Mouse (Mus musculus) liver, postnatal 0 days (tissue): ENCODE measurements around the gene Ms4a13. TPM values are rescaled to one million over a fixed set of nuclear protein-coding genes. Genes with fewer than 3 reads are reported as not detected.

ENCODE experiments used
- ATAC-seq: fragments of 200-750 bp; cut with Nextera tagmentation; 2 replicates; pipeline ENCODE4 v1.8.0; 2017; ENCODE audit warnings: mild to moderate bottlenecking, moderate library complexity
- DNase-seq: peaks from one replicate; pipeline ENCODE4 v3.0.0-alpha.2; 2016
- H3K27ac ChIP-seq: fragments of 300-500 bp; sonication (generic); 2 replicates; pipeline ENCODE4 v1.5.1; 2014; ENCODE audit warnings: antibody characterized with exemption, moderate library complexity, mild to moderate bottlenecking, low read depth
- H3K27me3 ChIP-seq: fragments of 300-500 bp; sonication (generic); 2 replicates; pipeline ENCODE4 v1.6.1; 2014; ENCODE audit warnings: low read length, control low read depth, mixed read lengths; ENCODE audit not compliant: insufficient read depth
- H3K36me3 ChIP-seq: fragments of 300-500 bp; sonication (generic); replicated peaks from 2 replicates; pipeline ENCODE4 v1.6.1; 2014; ENCODE audit warnings: mild to moderate bottlenecking, control low read depth, low read length, moderate library complexity, mixed read lengths; ENCODE audit not compliant: insufficient read depth
- H3K4me1 ChIP-seq: fragments of 300-500 bp; sonication (generic); 2 replicates; pipeline ENCODE4 v1.6.1; 2014; ENCODE audit warnings: antibody characterized with exemption, mild to moderate bottlenecking, control low read depth; ENCODE audit not compliant: insufficient read depth
- H3K4me2 ChIP-seq: fragments of 300-500 bp; sonication (generic); 2 replicates; pipeline ENCODE4 v1.6.1; 2014; ENCODE audit warnings: low read depth, mild to moderate bottlenecking, low read length, moderate library complexity, mixed read lengths
- H3K4me3 ChIP-seq: fragments of 300-500 bp; sonication (generic); 2 replicates; pipeline ENCODE4 v1.5.1; 2014; ENCODE audit warnings: low read depth, low read length
- H3K9ac ChIP-seq: fragments of 300-500 bp; sonication (generic); replicated peaks from 2 replicates; pipeline ENCODE4 v1.6.1; 2014; ENCODE audit warnings: mild to moderate bottlenecking, moderate library complexity
- H3K9me3 ChIP-seq: fragments of 300-500 bp; sonication (generic); 2 replicates; pipeline ENCODE4 v1.6.1; 2016; ENCODE audit warnings: mild to moderate bottlenecking, control low read depth, low read length, mixed read lengths
- CTCF ChIP-seq: sonication (generic); IDR thresholded peaks from 2 replicates; pipeline ENCODE4 v1.5.1; 2016; ENCODE audit warnings: antibody characterized with exemption, low read depth
- EP300 ChIP-seq: IDR thresholded peaks from 2 replicates; pipeline ENCODE4 v1.6.1; 2016; ENCODE audit warnings: antibody characterized with exemption, low read depth, mild to moderate bottlenecking
- WGBS: fragments of 180-500 bp; shearing (Covaris S2); extraction: QIAGEN DNeasy Blood & Tissue Kit; methylation state at CpG from one replicate; pipeline ENCODE4 v1.1.7; 2014; ENCODE audit not compliant: insufficient replicate concordance; 5-methylcytosine and 5-hydroxymethylcytosine counted together
- polyA plus RNA-seq: library from polyadenylated mRNA; unstranded; fragments of >200 nt; fragmentation: Nextera tagmentation; extraction: Ambion mirVana; gene quantifications from 2 replicates; pipeline ENCODE4 v1.2.1, GENCODE M21; 2015

The Ms4a13 gene
- not detected in 2 replicates for polyA plus RNA-seq

DNA sequence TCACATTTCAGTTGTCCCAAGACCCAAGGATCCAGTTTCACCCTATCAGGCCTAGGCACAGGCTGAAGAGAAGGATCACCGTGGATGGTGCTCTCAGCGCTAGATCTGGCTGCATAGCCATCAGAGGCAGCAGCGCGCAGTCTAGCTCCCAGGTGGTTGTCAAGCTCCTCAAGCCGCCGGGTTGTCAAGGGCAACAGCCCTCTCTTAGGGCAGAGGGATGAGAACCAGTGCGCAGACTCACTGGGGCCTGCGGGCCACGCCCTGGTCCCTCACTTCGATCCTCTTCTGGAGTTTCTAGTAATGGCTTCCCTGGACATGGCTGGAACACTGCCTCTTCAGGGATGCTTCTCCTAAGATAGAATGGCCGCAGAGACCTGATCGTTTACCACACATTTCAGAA, at the start of gene Ms4a13:
Ms4a13 (minus strand) TSS at position 192 of the 400 bp plus-strand sequence.
- Histone ChIP-seq H3K4me3 (no peak within 1 kb of the TSS), H3K4me1 (no peaks in the 10 kb centered on the region), H3K4me2 (no peak within 1 kb of the TSS), H3K9ac (no peak within 1 kb of the TSS), H3K27ac (no peak within 1 kb of the TSS), H3K27me3 (no peaks in the 10 kb centered on the region), H3K36me3 (no peaks in the 10 kb centered on the region), H3K9me3 (no peaks in the 10 kb centered on the region)
- DNase-seq = no peak
- no peak for ATAC-seq
- TF ChIP-seq CTCF (no peak), EP300 (no peak)
- 68% methylated on average over 12 of the region's 12 CpGs for WGBS

DNA sequence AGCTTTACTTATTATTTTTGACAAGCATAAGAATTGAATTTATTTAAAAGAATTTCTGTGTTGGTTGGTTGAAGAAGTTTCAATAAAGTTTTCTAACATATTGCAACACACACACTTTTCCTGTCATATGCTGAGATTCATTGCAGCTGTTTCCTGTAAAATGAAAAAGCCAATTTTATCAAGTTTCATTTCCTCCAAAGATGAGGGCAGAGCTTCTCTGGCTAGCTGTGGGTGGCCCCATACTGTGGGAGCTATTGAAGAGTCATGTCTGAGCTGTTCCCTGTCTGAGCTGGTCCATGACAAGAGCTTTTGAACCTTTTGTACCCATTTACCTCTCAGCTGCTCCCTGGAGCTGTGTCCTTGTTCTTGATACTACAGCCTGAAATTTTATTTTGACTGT, 47.7 kb upstream of the Ms4a13 start:
- DNase-seq (no peak), ATAC-seq (peak; percentile 33; the same call in 1 of the 2 replicates)
- Histone ChIP-seq H3K9me3 (no peaks in the 10 kb centered on the region), H3K4me1 (0 out of 2 replicates have a peak, but pooled peaks cover 4% of the 10 kb centered on the region), H3K4me2 (no peak overlapping the region), H3K27ac (no peak overlapping the region), H3K4me3 (no peak overlapping the region), H3K27me3 (no peaks in the 10 kb centered on the region), H3K36me3 (no peaks in the 10 kb centered on the region), H3K9ac (no peak overlapping the region)
- TF ChIP-seq CTCF (no peak), EP300 (peak; percentile 65)

DNA sequence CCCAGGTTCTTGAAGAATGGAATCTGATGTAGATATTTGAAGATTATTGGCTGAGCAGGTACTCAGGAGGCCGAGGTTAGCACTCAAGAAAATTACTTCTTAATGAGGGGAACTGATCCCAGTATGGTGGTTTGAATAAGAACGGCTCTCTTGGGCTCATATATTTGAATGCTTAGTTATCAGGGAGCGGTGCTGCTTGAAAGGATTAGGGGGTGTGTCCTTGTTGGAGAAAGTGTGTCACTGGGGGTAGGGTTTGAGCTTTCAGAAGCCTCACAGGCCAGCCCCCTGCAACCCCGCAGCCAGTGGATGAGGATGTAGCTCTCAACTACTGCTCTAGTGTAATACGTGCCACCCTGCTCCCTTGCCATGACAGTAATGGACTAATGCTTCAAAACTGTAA, 46.0 kb upstream of the Ms4a13 start:
- H3K27me3 ChIP-seq = no peaks in the 10 kb centered on the region
- no peak overlapping the region for H3K4me2 ChIP-seq
- no peak overlapping the region for H3K4me3 ChIP-seq
- DNase-seq = no peak
- 0 out of 2 replicates have a peak, but pooled peaks cover 4% of the 10 kb centered on the region for H3K4me1 ChIP-seq
- no peak for ATAC-seq
- no peak overlapping the region for H3K9ac ChIP-seq
- no peaks in the 10 kb centered on the region for H3K9me3 ChIP-seq
- TF ChIP-seq CTCF (no peak), EP300 (no peak)
- H3K36me3 ChIP-seq = no peaks in the 10 kb centered on the region
- WGBS = 59% methylated on average over 5 of the region's 5 CpGs
- H3K27ac ChIP-seq = no peak overlapping the region

DNA sequence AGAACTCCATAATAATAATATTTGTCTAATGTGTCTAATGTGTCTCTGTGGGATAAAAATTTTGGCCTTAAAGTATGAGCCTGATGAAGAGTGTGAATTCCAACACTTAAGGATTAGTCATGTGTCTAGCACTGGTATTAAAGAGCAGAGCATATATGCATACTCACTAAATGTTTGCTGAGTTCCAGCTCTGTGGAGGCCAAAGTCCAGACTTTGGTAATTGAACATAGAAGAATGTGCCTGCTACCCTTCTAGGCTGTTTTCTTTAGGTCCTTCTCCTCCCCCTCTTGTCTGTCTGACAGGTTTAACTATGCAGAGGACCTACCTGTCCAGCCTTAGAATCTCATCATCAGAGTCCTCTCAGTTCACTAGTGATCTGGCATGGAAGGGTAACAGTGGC, 39.3 kb upstream of the Ms4a13 start:
- no peaks in the 10 kb centered on the region for H3K27me3 ChIP-seq
- H3K9ac ChIP-seq = no peak overlapping the region
- no peaks in the 10 kb centered on the region for H3K9me3 ChIP-seq
- H3K4me1 ChIP-seq = peaks cover 14% of the 10 kb centered on the region
- no peak overlapping the region for H3K4me3 ChIP-seq
- DNase-seq = no peak
- H3K27ac ChIP-seq = no peak overlapping the region
- no peak overlapping the region for H3K4me2 ChIP-seq
- TF ChIP-seq EP300 (no peak), CTCF (no peak)
- H3K36me3 ChIP-seq = no peaks in the 10 kb centered on the region
- no peak for ATAC-seq

GRCm38 (mm10) chr19:11234921-11235735, 38.6 kb upstream of the Ms4a13 start:
- Histone ChIP-seq H3K4me2 (no peak overlapping the region), H3K27me3 (no peaks in the 10 kb centered on the region), H3K9ac (no peak overlapping the region), H3K36me3 (no peaks in the 10 kb centered on the region), H3K4me1 (peaks cover 14% of the 10 kb centered on the region), H3K27ac (no peak overlapping the region), H3K9me3 (no peaks in the 10 kb centered on the region), H3K4me3 (no peak overlapping the region)
- no peak for TF ChIP-seq EP300
- TF ChIP-seq CTCF = no peak
- DNase-seq (no peak), ATAC-seq (no peak)
- WGBS = 55% methylated on average over 5 of the region's 5 CpGs

GRCm38 (mm10) chr19:11234244-11234643, 37.7 kb upstream of the Ms4a13 start:
- Histone ChIP-seq H3K9me3 (no peaks in the 10 kb centered on the region), H3K4me1 (peaks cover 14% of the 10 kb centered on the region), H3K36me3 (no peaks in the 10 kb centered on the region), H3K27me3 (no peaks in the 10 kb centered on the region), H3K4me3 (no peak overlapping the region), H3K4me2 (no peak overlapping the region), H3K27ac (no peak overlapping the region), H3K9ac (no peak overlapping the region)
- WGBS = 55% methylated on average over 5 of the region's 5 CpGs
- DNase-seq (no peak), ATAC-seq (no peak)
- TF ChIP-seq CTCF (no peak), EP300 (no peak)
